Mouse (Mus musculus) cerebellum, postnatal 4 days (tissue): ENCODE data around the gene Hsd11b2.

Experiments
- DNase-seq, 2 experiments: peaks; one replicate each; pipeline ENCODE4 v3.0.0; 2022; ENCODE audit warnings: low spot score in 2 of 2, mixed read lengths in 1 of 2

Gene Hsd11b2

DNA sequence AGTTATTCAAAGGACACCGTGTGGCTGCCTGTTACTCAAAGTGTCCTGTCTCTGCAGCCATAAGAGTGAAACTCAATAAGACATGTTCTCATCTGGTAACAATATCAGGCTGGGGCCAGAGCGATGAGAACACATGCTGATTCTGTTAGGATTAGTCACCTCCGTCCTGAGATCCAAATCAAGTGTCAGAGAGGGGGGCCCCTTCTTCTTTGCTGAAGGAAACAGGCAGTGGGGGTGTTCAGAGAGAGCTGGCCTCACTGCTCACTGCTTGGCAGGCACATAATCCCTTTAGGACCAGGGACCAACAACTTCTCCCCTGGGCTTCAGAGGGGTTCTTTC is 34.6 kb upstream of the Hsd11b2 start:
- no peak for DNase-seq

DNA sequence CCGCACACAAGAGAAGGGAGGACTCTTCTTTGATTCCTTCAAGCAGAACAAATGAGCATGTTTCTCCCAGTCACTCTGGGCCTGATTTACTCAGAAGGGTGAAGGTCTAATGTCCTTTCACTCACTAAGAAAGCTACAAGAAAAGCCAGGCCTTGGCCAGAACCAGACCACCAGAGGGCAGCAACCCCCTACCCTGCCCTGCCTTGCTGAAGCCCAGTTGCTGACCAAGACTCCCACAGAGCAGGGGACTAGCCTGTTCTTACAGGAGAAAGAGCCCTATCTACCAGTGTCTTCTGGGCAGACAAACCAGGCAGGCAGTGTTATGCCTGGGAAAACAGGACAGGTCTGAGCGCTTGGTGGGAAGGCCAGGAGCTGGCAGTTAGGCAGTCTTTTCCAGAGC is 34.2 kb upstream of the Hsd11b2 start:
- peak in 1 of 2 experiments; percentile 68 for DNase-seq

DNA sequence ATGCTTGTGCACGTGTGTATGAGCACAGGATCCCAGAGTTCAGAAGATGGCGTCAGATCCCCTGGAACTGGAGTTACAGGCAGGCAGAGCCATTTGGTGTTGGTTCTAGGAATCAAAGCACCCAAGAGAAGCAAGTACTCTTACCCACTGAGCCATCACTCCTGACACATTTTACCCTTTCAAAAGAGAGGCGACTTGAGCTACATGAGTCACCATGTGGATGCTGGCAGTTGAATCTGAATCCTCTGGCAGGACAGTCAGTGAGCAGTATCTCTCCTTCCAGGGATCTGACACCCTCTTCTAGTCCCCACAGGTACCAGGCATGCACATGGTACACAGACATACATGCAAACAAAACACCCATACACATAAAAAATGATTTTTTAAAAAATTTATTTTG is 30.5 kb upstream of the Hsd11b2 start:
- DNase-seq = no peak

DNA sequence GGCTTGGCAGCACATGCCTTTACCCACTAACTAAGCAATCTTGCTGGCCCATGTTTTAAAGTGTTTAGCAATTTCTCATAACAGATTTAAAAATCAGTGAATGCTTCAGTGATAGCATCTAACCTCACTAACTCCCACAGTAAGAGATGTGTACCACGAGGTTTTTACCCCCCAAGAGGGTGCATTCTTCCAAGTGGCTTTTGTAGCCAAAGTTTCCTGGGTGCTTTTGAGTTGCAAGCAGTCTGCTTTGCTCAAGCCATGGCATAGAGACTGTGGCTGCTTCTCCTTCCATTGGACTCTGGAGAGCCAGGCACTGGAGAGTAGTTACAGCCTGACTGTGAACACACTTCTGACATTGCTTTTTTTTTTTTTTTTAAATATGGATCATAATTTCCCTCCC is 29.3 kb upstream of the Hsd11b2 start:
- DNase-seq = no peak

DNA sequence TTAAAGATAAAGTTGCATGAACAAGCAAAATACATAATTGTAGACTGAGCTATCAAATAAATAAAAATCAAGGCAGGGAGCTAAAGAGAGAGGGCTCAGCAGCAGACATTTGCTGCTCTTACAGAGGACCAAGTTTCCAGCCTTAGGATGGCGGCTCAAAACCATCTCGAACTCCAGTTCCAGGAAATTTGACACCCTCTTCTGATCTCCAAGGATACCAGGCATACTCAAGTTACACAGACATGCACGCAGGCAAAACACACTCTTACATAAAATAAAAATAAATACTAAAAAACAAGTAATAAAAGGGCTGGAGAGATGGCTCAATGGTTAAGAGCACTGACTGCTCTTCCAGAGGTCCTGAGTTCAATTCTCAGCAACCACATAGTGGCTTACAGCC is 25.1 kb upstream of the Hsd11b2 start:
- no peak for DNase-seq

DNA sequence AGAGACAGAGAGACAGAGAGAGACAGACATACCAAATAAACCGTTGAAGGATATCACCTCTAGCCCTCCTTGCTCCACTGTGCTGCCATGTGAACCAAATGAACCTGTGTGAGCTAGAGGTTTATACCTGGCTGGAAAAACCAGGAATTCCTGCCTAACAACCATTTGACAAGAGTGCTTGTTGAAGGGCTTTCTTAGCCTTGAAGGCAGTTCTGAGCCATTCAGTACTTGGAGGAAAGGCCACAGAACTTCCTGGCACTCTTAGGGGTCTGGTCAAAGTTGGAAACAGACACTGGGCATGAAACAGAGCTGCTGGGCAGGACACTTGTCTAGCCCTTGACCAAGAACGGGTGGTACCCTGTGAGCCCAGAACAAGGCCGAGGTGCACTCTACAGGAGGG is 24.0 kb upstream of the Hsd11b2 start:
- no peak for DNase-seq

DNA sequence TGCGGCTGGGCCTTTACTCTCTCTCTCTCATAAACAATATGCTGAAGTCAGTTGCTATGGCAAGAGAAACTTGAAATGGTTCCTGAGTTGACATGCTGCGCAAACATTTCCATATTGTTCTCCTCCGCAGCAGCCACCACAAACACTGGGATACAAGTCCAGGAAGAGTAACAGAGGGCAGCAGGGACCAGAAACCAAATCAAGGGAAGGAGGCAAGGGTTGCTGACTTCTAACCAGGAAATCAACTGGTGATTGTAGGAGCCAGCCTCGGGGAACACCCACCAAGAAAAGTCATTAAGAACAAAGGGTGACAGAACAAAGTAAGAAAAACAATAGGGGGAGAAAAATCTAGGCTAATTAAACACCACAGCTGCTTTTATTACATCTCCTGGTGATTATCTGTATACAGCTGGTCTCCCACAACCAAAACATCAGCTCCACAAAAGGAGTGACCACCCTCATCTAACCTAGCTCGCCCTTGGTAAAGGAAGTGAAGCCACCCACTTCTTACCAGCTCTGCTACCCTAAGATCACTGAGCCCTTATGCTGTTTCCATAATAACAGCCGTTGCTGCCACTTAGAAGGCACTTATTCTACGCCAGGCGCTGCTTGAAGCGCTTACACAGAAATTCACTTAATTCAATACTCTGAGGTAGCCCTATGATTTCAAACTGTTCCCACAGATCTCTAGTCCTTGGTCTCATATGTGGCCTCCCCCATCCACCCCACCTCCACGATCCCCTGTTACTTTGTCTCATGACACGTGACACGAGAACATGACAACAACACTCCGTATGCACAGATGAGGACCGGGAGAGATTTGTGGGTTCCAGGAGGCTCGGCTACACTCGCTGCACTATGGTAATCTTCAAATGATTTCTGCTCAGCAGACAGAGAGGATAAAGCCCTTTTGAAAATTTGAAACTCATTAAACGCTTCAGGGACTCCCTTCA is 22.9 kb upstream of the Hsd11b2 start:
- DNase-seq = no peak

DNA sequence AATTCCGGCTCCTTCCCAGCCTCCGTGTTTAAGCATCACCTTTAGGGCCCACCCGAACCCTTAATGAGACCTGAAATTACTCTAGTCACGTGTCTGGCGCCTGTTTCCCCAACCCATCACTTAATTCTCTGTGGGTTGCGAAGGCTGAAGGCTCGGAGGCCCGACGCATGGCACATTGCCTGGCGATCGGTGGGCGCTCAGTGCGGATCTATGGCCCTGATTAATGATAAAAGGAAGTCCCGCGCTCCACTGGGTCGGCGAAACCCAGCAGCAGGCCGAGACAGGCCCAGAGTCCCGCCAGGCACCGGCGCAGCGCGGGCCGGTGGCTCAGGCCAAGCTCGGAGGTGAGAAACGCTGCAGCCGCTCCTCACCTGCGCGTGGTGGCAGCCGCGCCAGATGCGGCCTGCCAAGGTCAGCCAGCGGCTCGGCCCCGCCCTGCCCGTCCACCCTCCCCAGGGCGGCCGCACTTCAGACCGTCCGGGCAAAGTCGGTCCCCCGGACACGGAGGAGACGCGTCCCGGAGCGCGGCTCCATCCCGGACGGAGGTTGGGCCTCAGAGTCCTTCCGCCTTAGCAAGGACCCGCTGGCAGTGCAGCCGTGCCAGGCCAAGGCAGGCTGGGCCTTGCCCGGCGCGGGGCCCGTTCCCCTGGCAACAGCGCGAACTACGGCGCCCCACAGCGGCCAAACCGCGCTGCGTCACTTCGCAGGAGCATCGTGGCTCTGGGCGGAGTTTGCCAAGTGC is 21.9 kb upstream of the Hsd11b2 start, which contains the start of gene Zdhhc1:
Gene Zdhhc1, minus strand, starts transcription at position 464 of the 742 bp plus-strand sequence.
- DNase-seq = peak; percentile 89 to 96

DNA sequence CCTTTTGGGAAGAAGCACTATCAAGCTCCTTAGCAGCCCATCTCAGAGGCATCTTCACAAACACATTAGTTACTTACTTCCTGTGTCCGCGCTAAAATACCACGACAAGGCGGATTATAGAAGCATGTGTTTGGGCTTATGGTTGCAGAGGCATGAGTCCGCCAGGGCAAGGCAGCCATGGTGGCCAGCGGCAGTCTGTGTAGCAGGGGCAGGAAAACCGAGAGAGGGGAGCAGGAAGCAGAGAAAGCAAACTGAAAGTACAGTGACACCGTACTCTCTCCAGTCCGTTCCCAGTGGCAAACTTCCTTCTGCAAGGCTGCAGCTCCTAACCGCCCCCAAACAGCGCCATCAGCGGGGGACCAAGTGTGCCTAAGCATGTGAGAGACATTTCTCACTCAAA is 18.8 kb upstream of the Hsd11b2 start:
- no peak for DNase-seq

DNA sequence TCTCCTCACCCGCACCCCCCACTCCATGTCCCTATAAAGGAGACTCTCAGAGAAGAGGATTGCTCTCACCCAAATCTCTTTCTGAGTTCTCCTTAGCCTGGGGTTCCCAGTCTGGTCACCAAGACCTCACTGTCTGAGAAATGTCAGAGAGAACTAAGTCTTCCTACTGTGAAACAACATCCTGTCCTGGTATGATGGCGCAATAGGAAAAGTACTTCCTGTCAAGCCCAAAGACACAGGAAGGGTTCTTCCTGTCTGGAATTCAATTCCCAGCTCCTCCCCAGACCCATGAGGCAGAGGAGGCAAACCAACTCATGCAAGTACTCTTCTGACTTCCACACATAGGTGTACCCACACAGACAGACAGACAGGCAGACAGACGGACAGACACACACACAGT is 13.9 kb upstream of the Hsd11b2 start:
- DNase-seq = no peak

DNA sequence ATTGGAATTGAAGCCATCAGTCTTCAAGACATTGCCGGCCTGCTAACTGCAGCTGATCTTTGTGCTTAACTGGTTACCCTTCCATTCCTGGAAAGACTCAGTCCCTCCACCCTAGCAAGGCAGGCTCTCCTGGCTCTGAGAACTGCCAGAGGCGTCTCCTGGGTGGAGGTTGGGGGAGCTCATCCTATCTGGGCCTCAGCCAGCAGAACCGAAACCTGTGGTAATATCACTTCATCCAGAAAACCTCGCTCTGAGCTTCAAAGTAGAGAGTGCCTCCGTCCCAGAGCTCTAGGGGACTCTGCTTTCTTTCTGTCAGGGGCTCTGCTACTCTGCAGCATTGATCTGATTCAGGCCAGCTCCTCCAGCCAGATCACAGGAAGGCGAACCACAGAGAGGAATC is 11.6 kb upstream of the Hsd11b2 start:
- DNase-seq = no peak

DNA sequence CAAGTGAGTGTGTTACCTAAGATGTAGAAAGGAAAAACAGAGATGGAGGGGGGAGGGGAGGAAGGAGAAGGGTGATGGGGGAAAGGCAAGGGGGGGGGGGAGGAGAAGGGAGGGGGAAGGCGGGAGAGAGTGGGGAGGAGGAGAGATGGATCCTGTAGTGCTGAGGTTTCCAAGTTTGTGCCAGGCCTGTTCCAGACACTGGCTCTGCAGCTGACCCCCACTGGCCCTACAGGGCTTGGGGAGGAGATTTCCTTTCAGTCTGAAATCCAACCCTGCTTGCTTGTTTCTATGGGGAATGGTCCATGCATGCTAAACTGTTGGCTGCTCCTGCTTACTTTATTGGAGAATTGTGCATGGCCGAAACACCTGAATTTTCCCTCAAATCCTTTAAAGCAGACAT is 9.8 kb upstream of the Hsd11b2 start:
- no peak for DNase-seq

DNA sequence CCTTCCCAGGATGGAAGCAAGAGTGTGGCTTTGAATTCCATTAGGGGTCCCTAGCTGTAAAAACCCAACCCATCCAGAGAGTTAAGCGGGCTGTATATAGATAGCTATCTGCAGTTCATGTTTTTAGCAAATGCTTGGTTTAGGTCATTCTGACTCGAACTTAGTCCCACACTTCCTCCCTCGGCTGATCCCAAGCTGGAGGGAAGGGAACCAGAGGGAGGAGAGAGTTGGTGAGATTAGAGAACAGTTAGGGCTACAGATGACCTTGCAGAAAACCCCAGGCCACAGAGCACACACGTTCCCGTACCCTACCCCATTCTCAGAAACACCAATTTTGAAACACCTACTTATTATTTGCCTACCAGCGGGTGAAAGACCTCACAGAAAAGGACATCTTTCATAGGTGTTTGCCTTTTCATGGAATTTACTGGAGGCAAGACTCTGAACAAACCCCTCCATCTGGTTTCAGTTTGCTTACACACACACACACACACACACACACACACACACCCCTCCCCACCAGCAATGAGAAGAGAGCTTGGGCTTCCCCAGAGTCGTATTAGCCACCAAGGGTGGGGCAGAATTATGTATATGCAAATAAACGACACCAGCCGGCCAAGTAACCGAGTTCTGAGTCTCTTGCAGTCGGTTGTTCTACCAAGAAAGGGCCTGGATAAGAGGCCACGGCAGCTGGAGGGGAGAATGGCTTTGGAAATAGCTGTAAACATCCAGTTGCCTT is 8.4 kb upstream of the Hsd11b2 start:
- no peak for DNase-seq

DNA sequence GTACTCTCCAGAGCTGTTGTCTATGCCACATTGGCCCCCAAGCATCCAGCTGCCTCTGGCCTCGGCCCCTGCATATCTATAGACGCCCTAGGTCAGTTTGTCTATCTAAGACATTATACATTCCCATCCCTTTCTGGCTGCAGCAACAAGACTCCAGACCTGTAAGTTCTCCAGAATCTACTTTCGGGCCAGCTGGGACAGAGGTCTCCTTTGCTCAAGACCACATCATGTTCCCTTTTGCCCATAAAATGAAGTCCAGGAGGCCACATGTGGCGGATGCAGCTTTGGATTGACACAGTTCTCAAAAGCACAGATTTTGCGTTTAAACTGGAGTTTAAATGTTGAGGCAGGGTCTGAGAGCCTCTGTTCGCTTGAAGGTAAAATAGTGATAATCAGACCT is 4.4 kb upstream of the Hsd11b2 start:
- DNase-seq = no peak

DNA sequence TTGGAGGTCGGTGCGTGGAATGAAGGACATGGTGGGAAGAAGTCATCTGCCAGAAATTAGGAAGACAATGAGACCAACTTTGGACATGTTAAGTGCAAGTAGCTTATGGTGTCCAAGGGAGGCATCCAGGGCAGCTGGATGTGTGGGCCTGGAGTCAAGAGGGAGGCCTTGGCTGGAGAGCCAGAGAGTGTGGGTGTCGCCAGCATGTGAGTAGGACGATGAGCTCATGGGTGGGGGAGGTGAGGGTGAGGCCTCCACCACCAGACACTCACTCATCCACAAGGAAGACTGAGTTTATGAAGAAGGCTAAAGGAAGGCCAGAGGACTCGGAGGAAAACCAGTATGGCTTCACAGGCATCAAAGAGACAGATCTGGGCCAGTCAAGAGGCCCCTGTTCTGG is 3.9 kb upstream of the Hsd11b2 start:
- DNase-seq = no peak

DNA sequence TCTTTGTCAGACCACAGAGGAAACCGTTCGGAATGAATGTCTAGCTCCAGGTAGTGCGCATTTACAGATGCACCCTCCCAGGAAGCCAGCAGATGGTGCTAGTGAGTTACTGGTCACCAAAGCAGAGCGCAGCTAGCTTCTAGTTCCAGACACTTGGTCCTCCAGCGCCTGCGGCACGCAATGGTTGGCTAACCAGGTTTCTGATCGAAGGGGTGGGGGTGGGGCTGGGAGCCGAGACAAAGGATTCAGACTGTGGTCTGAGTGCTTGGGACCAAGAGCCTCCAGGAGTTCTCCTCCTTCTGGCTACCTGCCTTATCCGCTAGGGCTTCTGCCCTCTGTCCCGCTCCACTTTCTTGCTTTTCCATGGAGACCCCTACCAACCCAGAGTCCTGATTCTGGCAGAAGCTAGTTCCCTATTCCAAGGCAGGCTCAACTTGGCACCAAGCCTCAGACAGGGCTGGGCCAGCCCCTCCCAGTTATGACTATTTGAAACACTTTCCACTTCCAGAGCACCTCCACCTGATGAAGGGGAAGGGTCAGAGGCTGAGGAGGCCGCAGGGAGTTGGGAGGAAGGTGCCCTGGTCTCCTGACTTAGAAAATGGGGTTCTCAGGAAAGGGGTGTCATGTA is 2.4 kb upstream of the Hsd11b2 start:
- DNase-seq = peak; percentile 73 to 82

DNA sequence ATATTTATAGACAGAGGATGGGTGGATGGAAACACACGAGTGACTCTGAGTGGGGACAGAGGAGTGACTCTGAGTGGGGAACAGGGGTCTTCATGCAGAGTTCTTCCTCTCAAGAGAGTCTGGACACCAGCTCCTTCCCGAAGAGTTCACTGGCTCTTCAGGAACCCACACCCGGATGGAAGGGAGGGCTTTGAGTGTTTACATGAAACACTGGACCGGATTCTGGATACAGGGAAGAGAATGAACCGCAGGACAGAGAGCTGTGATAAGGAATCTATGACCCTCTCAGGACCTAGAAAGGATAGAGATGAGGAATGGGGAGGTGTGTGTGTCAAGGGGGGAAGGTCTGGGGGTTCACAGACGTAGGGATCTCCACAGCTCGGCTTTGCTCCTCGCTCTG is 1.2 kb upstream of the Hsd11b2 start:
- no peak for DNase-seq

DNA sequence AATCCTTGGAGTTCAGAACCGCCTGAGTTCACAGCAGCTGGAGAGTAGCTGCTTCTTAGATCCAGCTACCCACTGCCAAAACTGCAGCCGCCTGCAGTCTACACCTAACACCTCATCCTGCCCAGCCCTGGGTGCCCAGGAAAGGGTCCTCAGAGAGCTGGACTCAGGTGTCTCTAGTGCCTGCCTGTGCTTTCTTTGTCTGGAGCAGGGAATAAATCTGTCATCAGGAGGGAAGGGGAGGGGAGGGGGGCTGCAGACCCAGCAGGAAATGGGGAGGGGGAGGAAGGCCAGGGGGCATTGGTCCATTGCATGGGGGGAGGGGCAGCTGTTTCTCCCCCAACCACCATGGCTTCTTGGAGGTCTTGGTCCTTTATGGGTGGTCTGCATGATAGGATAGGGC is 1.0 kb downstream of the Hsd11b2 start:
- no peak for DNase-seq

DNA sequence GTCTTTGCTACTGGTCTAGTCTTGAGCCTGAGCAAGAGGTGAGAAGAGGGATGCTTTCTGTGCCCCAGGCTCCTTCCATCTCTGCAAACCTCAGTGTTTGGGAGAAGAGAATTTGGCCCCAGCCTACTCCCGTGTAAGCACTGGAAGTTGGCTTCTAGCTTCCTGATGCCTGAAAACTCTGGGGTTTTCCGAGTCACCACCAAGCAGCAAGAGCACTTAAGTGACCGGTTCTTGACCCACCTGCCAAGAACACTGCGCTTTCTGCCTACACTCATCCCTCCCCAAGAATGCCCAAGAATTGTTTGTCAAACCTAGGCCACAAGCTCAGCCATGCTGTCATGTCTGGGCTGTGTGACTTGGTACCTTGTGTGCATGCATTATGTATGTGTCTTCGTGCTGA is 2.0 kb downstream of the Hsd11b2 start:
- DNase-seq = no peak

DNA sequence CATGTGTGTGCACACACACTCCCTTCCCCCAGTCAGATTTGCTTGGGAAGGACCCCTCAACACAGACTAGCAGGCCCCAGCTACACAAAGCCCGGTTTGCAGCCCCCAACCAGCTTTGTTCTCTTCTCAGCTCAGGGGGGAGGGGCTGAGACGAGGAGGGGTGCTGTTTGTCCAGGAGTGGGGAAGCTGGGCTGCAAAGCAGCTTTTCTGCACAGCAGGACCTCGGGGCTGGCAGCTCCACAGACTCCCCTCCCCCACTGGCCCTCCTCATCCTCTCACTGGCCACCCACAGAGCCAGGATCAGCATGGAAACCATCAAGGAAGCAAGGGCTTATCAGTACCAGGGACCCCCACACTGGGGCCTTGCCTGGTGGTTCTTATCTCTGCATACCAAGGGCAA is 2.5 kb downstream of the Hsd11b2 start:
- DNase-seq = no peak

DNA sequence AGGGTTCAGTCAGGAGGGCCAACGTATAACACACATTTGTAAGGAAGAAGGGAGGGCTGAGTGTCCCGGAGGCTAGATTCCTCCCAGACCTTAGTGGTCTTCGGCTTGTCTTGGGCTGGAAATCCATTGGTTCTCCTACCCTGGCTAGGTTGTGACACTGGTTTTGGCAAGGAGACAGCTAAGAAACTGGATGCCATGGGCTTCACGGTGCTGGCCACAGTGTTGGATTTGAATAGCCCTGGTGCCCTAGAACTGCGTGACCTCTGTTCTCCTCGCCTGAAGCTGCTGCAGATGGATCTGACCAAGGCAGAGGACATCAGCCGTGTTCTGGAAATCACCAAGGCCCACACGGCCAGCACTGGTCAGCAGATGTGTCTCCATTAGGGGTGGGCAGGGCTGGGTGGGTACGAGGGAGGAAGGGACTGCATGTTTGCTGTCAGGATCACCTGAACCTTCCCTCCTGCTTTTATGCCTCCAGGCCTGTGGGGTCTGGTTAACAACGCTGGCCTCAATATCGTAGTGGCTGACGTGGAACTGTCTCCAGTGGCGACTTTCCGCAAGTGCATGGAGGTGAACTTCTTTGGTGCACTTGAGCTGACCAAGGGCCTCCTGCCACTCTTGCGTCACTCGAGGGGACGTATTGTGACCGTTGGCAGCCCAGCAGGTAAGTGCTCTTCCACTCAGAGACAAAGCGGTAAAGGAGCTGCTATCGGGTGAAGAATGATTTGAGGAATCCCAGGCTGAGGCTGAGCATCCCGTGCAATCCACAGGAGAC is 3.6 kb downstream of the Hsd11b2 start:
- DNase-seq = no peak
